Mouse (Mus musculus) monocyte, adult 2 months (primary cell): ENCODE measurements around the gene Rbm38.

Experiments used
- DNase-seq, 2 experiments: peaks; one replicate each; pipeline ENCODE4 v3.0.0; 2022; ENCODE audit warnings: low spot score in 2 of 2, low read depth in 1 of 2

Gene Rbm38

GRCm38 (mm10) chr2:173014741-173015287, 5.5 kb upstream of the Rbm38 start:
- DNase-seq, result no peak

- DNase-seq, result no peak
Observed at GRCm38 (mm10) chr2:173017940-173018339, 2.4 kb upstream of the Rbm38 start.

GRCm38 (mm10) chr2:173018618-173019017, 1.7 kb upstream of the Rbm38 start:
- no peak for DNase-seq

GRCm38 (mm10) chr2:173019322-173019721, 976 bp upstream of the Rbm38 start:
- DNase-seq, result no peak

- DNase-seq, result peak; percentile 59 to 81
Observed at GRCm38 (mm10) chr2:173019790-173020189, 508 bp upstream of the Rbm38 start.

GRCm38 (mm10) chr2:173021633-173022055, 1.3 kb downstream of the Rbm38 start:
- peak; percentile 67 to 89 for DNase-seq

- no peak for DNase-seq
Observed at GRCm38 (mm10) chr2:173022056-173022681, 1.9 kb downstream of the Rbm38 start.

- DNase-seq, result no peak
Observed at GRCm38 (mm10) chr2:173022813-173023212, 2.5 kb downstream of the Rbm38 start.

GRCm38 (mm10) chr2:173023371-173023851, 3.1 kb downstream of the Rbm38 start:
- no peak for DNase-seq

- no peak for DNase-seq
Observed at GRCm38 (mm10) chr2:173023966-173024365, 3.7 kb downstream of the Rbm38 start.

GRCm38 (mm10) chr2:173024392-173024791, 4.1 kb downstream of the Rbm38 start:
- no peak for DNase-seq

GRCm38 (mm10) chr2:173024938-173025337, 4.6 kb downstream of the Rbm38 start:
- no peak for DNase-seq

- DNase-seq, result no peak
Observed at GRCm38 (mm10) chr2:173026286-173026685, 6.0 kb downstream of the Rbm38 start.

GRCm38 (mm10) chr2:173026688-173027131, 6.4 kb downstream of the Rbm38 start:
- DNase-seq, result no peak

- no peak for DNase-seq
Observed at GRCm38 (mm10) chr2:173027169-173027823, 7.0 kb downstream of the Rbm38 start.

- DNase-seq, result no peak
Observed at GRCm38 (mm10) chr2:173027824-173028495, 7.7 kb downstream of the Rbm38 start.

- DNase-seq, result no peak
Observed at GRCm38 (mm10) chr2:173028508-173029031, 8.3 kb downstream of the Rbm38 start.

GRCm38 (mm10) chr2:173030591-173031338, 10.5 kb downstream of the Rbm38 start:
- DNase-seq, result no peak

- no peak for DNase-seq
Observed at GRCm38 (mm10) chr2:173033531-173033930, 13.2 kb downstream of the Rbm38 start.

- no peak for DNase-seq
Observed at GRCm38 (mm10) chr2:173034998-173035397, 14.7 kb downstream of the Rbm38 start.

- DNase-seq, result no peak
Observed at GRCm38 (mm10) chr2:173035653-173036052, 15.4 kb downstream of the Rbm38 start.
